Mouse (Mus musculus) embryo, embryonic 10.5 days (tissue): ENCODE data around the gene Olfr1501.
"Not testable (repeated sequence)": the region's sequence is repeated elsewhere in the genome, so short reads cannot be mapped to it uniquely, and the experiment has no call there.

Experiments
- DNase-seq: peaks from one replicate; pipeline ENCODE4 v3.0.0-alpha.2; 2015; ENCODE audit warnings: low spot score

Olfr1501 gene

DNA sequence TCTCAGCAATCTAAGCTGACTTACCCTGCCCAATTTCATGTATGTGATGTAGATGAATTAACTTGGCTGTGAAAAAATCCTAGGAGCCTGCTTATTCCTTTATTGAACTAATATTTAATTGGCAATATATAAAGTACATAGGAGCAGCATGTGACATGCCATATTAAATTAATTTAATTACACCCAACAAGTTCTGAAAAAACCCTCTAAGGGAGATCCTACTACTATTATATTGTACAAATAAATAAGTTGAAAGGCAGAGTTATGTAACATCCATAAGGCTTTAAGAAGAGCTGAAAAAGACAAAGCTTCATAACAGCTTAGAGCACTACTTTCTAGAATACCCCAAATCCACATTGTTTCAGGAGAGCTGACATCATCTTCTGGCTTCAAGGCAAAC lies at the start of gene Olfr1501:
Gene Olfr1501, minus strand, starts transcription at position 101 of the 400 bp plus-strand sequence.
- DNase-seq, result not testable (repeated sequence)

GRCm38 (mm10) chr19:13897828-13898227 lies 47.3 kb upstream of the Olfr1501 start, which contains the start of gene Olfr1504:
Gene Olfr1504 (minus strand): TSS chr19:13897928.
- no peak for DNase-seq

DNA sequence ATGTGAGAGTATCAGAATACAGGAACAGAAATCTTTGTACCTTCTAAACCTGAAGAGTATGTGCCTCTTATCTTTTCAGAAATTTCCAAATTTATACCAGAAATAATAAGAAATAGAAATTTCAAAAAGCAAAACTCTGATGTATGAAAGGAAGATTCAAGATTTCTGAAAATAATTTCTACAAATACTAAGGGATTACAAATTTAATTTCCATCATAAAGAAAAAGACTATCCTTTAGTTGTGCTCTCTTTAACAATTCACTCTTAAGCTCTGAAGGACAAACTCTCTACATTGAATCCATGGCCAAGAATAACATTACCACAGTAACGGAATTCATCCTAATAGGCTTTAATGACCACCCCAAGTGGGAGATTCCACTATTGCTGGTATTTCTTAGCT lies 11.0 kb upstream of the Olfr1501 start, which contains the start of gene Olfr1502:
Gene Olfr1502, plus strand, starts transcription at position 301 of the 400 bp plus-strand sequence.
- no peak for DNase-seq

DNA sequence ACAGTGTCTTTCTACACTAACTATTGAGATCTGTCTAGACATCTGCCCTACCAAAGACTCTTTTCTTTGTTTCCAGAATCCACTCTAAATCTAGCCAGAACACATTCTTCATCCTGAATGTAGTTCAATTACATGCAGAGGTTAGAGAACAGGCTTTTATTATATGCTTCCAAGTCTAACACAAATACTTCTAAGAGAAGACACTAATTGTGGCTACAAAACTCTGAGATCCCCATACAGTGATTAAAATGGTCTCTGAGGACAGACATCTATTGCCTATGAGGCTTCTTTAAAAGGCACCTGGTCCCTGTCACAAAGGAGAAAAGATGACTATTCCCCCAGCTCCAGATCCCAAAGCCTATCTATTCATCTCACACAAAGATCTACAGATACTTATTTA lies 20.1 kb downstream of the Olfr1501 start, which contains the start of gene Olfr1500:
Gene Olfr1500, minus strand, starts transcription at position 101 of the 400 bp plus-strand sequence.
- DNase-seq, result no peak

GRCm38 (mm10) chr19:13828447-13828846 lies 22.0 kb downstream of the Olfr1501 start:
- no peak for DNase-seq

DNA sequence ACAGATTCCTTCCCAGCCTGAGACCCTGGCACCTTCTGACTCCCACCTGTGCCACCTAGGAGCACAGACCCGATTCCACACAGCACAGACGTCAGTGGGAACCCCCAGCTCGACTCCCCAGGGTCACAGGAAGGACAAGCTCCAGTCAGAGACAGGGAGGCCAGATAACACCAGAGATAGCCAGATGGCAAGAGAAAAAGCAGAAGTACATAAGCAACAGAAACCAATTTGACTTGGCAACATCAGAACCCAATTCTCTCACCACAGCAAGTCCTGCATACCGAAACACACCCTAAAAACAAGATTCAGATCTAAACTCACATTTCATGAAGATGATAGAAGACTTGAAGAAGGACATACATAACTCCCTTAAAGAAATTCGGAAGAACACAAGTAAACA lies 29.6 kb downstream of the Olfr1501 start:
- DNase-seq, result no peak

DNA sequence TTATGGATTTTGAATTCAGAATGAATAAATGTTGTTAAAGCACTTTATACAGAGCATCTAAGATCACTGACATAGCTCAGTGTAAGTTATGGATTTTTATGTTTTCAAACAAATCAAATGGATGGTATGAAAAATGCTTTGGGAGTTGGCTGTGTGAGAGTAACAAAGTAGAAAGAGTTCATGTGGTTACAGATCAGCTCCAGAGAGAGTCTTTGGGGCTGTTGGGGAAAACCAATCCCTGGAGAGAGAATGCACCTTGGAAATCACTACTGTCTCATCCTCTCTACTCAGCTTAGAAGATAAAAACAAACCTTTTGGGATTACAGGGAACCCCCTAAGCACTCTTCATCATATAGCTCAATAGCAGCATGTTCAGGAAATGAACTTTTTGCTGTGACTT lies 31.1 kb downstream of the Olfr1501 start, which contains the start of gene Olfr1499:
Gene Olfr1499, minus strand, starts transcription at position 101 of the 400 bp plus-strand sequence.
- no peak for DNase-seq

GRCm38 (mm10) chr19:13818827-13819226 lies 31.7 kb downstream of the Olfr1501 start:
- DNase-seq, result peak; percentile 48

GRCm38 (mm10) chr19:13812823-13813222 lies 37.7 kb downstream of the Olfr1501 start:
- DNase-seq, result no peak

GRCm38 (mm10) chr19:13805486-13805885 lies 45.0 kb downstream of the Olfr1501 start:
- DNase-seq, result not testable (repeated sequence)

GRCm38 (mm10) chr19:13798102-13798501 lies 52.4 kb downstream of the Olfr1501 start, which contains the start of gene Olfr1497:
Gene Olfr1497 (minus strand): TSS chr19:13798202.
- DNase-seq, result no peak
